Mouse (Mus musculus) embryonic facial prominence, embryonic 14.5 days (tissue): ENCODE measurements around the gene Nbl1. TPM values are rescaled to one million over a fixed set of nuclear protein-coding genes. Genes with fewer than 3 reads are reported as not detected.

Source experiments
- polyA plus RNA-seq: library from polyadenylated mRNA; unstranded; fragments of >200 nt; fragmentation: Nextera tagmentation; extraction: Ambion mirVana; gene quantifications from 2 replicates; pipeline ENCODE4 v1.2.1, GENCODE M21; 2014

Nbl1 gene
- polyA plus RNA-seq, 1 experiment from 2014 or later, result 124 TPM

Other genes starting within 250 kb of the Nbl1 start
- 2.2 and 2.3 TPM in 2 replicates for gene Pla2g5, start 229.5 kb downstream of the Nbl1 start, polyA plus RNA-seq
- not detected in 2 replicates for gene Gm13030, start 219.0 kb downstream of the Nbl1 start, polyA plus RNA-seq
- 0.28 and 0.38 TPM in 2 replicates for gene Pla2g2e, start 215.1 kb downstream of the Nbl1 start, polyA plus RNA-seq
- gene Otud3, start 179.0 kb downstream of the Nbl1 start, polyA plus RNA-seq, result 4.0 and 4.1 TPM in 2 replicates
- not detected in 2 replicates for gene Rnf186, start 125.9 kb downstream of the Nbl1 start, polyA plus RNA-seq
- gene Tmco4, start 120.1 kb downstream of the Nbl1 start, polyA plus RNA-seq, result 3.8 and 4.7 TPM in 2 replicates
- 0.17 TPM in 1 of 2 replicates, not detected in the other for gene Htr6, start 17.4 kb downstream of the Nbl1 start, polyA plus RNA-seq
- 468 and 555 TPM in 2 replicates for gene Minos1, start 38.1 kb upstream of the Nbl1 start, polyA plus RNA-seq
- 293 and 299 TPM in 2 replicates for gene Capzb, start 99.9 kb upstream of the Nbl1 start, polyA plus RNA-seq
- 10.9 and 12.3 TPM in 2 replicates for gene Pqlc2, start 217.7 kb upstream of the Nbl1 start, polyA plus RNA-seq
- 68.6 and 78.9 TPM in 2 replicates for gene Akr7a5, start 217.8 kb upstream of the Nbl1 start, polyA plus RNA-seq